Mouse (Mus musculus): ENCODE measurements at regions not wholly inside any gene's neighbourhood (a gene's known extent, or its start where the extent isn't known, plus 50 kb on each side); places are given as distances from the start of the nearest gene placed in this dataset.

DNA sequence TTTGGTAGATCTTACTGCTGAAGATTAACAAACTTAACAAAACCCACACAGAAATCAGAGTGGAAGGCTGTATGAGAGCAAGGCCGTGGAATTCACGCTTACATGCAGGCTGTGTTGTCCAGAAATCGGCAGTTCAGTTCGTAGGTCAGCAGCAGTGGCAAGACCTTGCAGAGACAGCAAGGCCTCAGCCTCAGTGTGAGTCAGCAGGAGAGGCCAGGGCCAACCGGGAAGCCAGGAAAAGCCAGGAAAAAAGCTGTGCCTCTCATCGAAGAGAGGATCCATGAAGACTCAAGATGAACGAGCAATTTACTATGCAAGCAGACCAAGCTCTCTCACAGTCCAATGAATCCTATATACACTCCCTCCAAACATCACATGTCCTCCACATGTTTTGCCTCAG is 103.4 kb upstream of the 1700021F07Rik start:
- no peak for DNase-seq (ENCODE audit: low read depth, low spot score)

DNA sequence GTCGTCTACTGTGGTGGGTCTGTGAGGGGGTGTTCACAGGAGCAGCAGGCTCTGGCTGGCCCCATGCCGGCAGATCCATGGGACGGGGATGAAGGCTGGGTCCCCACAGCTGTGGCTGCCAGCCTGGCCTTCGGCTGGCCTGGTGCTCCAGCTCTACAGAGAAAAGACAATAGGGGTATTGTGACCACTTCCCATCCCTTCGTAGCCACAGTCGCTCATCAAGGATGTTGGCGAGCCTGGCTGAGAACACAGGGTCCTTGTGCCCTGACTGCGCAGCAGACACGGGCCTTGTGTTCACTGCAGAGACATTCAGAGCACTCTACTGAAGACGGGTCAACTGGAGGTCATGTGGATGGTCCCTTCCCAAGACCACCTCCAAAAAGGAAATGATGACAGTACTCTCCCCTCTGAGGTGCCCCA is 102.4 kb upstream of the 1700021F07Rik start:
- peak; percentile 44 for DNase-seq (ENCODE audit: low read depth, low spot score)

DNA sequence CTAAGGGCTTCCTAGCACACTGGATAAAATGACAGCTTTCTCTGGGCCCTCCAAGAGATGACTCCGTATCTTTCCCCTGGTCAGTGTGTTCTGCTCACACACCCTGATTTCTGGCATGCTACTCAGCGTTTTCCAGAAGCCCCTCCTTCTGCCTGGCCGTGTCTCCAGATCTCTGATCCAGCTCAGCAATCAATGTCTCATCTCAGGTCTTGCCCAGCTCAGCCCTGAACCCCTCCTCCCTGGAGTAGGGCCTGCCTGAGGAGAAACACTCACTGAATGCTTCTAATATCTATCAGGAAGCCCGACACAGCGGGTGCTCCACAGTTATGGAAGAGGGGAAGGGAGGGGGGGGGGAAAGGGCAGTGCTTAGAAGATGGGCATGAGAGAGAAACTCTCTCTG is 101.9 kb upstream of the 1700021F07Rik start:
- DNase-seq (ENCODE audit: low read depth, low spot score): no peak

DNA sequence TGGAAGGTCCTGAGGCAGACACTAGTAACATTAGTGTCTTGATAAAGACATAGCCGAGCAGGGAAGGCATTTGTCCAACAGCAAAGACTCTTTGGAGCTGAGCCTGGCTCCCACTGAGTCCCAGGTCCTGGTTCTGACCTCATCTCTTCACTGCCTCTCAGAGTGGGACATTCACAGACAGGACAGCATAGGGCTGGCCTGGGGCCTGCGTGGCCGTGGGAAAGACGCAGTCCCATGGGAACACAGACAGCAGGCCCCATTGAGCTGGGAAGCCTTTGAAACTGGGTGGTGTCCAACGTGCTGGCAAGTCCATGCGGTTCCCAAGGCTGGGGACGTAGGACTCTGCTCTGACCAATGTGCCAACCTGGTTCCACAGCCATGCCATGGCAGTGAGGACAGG is 97.5 kb upstream of the 1700021F07Rik start:
- DNase-seq (ENCODE audit: low read depth, low spot score): no peak

DNA sequence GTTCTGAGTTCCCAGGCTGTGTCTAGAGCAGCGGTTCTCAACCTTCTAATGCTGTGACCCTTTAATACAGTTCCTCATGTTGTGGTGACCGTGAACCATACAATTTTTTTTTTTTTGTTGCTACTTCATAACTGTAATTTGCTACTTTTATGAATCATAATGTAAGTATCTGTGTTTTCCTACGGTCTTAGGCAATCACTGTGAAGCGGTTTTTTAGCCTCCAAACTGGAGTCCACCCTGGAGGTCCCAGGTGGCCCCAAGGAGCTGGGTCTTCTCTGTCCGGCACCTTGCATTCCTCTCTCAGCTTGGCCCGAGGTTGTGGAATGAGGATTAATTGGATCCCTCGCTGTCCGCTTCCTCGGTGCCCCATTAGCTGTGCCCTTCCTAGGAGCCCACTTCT is 96.6 kb upstream of the 1700021F07Rik start:
- DNase-seq (ENCODE audit: low read depth, low spot score): no peak

DNA sequence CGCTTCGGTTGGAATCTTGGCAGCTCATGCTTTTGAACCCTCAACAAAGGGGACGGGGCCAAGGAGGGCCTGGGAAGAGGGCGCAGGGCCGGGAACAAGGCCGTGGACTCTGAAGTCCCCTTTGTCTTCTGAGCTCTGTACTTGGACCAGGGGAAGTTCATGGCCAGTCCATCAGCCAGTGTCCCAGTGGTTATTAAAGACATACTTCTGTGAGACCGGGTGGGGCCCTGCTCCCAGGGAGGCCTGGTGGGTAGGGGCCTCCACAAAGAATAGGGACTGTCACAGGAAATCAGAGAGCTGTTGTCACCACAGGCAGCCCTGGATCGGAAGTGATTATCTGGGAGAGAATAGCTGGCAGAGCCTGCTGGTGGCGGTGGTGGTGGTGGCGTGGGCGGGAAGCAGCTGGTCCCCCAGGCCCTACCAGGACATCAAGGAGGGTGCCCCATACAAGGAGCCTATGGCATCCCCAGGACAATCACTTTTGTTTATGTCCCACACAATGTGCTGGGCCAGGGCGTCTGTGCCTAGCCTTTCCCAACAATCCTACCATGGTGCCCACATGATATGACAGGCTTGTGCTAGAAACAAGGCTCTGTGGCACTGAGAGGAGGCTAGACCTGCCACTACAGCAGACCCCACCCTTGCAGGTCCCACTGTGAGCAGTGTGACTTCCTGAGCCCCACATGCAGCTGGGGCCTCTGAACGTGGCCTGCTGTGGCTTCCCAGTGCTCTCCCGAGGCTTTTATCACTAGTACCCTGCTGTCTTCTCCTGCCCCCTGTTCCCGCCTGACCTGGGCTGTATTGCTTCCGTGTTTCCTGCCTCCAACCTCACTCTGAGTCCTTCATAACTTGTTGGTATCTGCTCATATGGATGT is 96.0 kb upstream of the 1700021F07Rik start:
- DNase-seq (ENCODE audit: low read depth, low spot score): no peak

DNA sequence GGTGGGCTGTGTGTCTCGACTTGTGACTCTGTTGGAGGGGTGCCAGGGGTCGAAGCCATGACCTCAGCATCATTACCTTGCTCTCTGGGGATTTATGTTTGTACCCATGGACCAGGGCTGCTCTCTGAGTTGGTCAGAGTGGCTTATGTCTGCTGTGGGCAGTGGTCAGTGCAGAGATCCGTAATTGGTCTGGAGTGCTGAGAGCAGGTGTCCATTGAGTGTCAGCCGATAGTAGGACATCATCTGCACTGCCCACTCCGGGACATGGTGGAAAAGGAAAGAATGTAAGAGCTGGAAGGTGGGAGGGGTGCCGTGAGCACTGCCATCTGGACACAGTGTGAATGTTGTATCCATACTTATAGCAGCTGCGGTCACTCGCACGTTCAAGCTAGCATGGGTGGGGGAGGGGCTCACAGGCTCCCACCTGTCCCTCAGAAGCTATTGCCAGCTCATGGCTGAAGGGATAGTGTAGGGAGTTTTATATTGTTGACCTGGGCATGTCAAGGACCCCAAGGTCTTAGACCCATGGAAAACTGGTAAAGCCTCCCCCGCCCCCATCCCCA is 94.4 kb upstream of the 1700021F07Rik start:
- no peak for DNase-seq (ENCODE audit: low read depth, low spot score)

GRCm38 (mm10) chr2:173431841-173432240 is 90.5 kb upstream of the 1700021F07Rik start:
- no peak for DNase-seq (ENCODE audit: low read depth, low spot score)

GRCm38 (mm10) chr2:173432258-173432657 is 90.1 kb upstream of the 1700021F07Rik start:
- no peak for DNase-seq (ENCODE audit: low read depth, low spot score)

DNA sequence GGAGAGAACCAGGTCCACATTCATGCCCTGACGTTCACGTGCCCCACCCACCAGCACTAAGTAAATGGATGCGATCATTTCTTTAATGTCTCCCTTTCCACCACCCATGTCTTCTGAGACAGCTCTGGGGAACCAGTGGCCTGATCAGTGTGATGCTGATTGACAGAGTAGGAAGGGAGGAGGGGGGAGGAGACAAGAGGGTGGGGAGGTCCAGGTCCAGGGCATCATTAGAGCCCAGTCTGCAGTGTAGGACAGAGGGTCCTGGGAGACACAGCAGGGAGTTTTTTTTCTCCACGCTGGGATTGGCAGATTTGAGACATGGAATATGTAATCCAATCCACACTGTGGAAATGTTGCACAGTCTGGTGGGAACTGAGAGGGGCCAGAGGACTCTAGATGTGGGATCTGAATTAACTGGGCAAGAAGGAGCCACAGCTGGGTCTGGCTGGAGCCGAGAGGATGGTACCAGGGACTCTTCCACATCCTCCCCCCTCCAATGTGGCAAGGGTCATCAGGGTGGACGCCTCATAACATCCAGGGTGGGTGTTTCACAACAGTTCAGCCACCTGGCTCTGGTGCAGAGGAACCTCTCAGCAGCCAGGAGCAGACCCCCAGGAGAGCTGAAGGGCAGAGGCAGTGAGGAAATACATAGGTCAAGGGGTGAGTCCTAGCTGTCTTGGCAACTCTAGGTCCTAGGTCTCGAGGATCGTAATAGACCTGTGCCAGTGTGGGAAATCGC is 89.3 kb upstream of the 1700021F07Rik start:
- no peak for DNase-seq (ENCODE audit: low read depth, low spot score)

DNA sequence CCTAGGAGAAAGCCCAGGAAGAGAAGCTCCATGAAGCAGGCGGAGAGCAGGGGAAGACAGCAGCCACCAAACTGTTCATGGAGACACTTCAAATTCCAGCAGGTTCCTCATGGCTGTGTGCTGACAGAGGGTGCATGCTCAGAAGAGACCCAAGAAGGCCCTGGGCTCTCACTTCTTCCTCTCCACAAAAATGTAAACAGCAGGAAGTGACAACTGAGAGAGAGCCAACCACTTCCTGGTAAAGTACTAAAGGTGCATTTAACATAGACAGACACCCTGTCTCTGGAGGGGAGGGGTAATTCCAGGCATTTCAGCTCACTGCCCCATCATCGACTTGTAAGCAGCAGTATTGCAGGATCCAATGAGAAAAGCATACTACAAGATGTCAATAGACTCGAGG is 85.8 kb upstream of the 1700021F07Rik start:
- DNase-seq (ENCODE audit: low read depth, low spot score): no peak

DNA sequence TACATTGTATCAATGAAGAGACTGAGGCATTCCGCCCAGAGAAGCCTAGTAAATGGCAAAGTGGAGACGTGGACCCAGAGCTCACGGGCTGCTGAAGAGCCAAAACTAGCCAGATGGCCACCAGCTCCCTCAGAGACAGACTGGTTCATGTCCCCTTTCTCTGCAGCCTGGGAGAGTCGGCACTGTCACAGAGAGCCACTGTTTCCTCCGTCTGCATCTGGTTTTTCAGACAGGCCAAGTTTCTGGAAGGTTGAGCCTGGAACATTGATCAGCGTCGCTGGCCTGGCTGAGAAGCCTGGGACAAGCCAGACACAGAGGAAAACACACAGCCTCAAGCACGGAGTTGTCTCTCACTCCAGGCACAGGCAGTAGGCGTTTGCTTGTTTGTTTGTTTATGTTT is 83.4 kb upstream of the 1700021F07Rik start:
- no peak for DNase-seq (ENCODE audit: low read depth, low spot score)

GRCm38 (mm10) chr2:173442056-173442455 is 80.3 kb upstream of the 1700021F07Rik start:
- no peak for DNase-seq (ENCODE audit: low read depth, low spot score)

DNA sequence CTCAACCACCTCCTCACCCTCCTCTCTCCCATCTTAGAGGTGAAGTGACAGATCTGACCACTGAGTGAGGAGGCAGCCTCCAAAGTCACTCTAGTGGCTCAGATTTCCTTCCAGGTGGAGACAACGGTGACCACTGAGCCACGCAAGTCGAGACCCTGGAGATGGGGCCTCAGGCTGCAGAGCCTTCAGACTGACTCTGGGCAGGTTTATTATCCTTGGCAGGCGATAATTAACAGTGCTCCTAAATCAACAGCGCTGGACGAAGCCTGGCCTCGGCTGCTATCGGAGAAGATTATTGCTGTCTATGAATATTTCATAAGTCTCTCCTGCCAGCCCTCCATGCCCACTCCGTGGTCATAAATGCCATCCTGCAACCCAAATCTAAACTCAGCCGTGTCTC is 79.1 kb upstream of the 1700021F07Rik start:
- no peak for DNase-seq (ENCODE audit: low read depth, low spot score)

GRCm38 (mm10) chr2:173444386-173444785 is 78.0 kb upstream of the 1700021F07Rik start:
- DNase-seq (ENCODE audit: low read depth, low spot score): no peak

- no peak for DNase-seq (ENCODE audit: low read depth, low spot score)
These were observed 77.3 kb upstream of the 1700021F07Rik start for GRCm38 (mm10) chr2:173445039-173445438.

- DNase-seq (ENCODE audit: low read depth, low spot score): no peak
These were observed 73.7 kb upstream of the 1700021F07Rik start for GRCm38 (mm10) chr2:173448546-173449187.

DNA sequence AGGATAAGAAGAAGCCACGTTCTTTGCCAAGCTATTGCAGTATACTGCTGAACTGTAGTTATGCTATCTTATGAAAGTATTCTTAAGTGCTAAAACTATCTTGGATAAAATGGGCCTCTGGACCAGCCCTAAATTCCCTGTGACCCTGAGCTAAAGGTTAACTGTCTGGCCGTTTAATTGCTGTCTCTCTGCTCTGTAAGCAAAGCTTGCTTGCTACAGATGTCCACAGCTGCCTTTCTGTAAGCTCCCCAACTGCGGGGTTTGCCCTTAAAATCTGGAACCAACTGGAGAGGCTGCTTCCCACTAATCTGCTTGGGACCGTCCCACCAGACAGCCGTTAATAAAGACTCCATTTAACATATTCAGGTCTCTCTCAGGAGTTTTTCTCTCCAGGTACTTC is 73.2 kb upstream of the 1700021F07Rik start:
- DNase-seq (ENCODE audit: low read depth, low spot score): no peak

GRCm38 (mm10) chr2:173451993-173452481 is 70.3 kb upstream of the 1700021F07Rik start:
- DNase-seq (ENCODE audit: low read depth, low spot score): no peak

GRCm38 (mm10) chr2:173452800-173453199 is 69.6 kb upstream of the 1700021F07Rik start:
- DNase-seq (ENCODE audit: low read depth, low spot score): no peak

DNA sequence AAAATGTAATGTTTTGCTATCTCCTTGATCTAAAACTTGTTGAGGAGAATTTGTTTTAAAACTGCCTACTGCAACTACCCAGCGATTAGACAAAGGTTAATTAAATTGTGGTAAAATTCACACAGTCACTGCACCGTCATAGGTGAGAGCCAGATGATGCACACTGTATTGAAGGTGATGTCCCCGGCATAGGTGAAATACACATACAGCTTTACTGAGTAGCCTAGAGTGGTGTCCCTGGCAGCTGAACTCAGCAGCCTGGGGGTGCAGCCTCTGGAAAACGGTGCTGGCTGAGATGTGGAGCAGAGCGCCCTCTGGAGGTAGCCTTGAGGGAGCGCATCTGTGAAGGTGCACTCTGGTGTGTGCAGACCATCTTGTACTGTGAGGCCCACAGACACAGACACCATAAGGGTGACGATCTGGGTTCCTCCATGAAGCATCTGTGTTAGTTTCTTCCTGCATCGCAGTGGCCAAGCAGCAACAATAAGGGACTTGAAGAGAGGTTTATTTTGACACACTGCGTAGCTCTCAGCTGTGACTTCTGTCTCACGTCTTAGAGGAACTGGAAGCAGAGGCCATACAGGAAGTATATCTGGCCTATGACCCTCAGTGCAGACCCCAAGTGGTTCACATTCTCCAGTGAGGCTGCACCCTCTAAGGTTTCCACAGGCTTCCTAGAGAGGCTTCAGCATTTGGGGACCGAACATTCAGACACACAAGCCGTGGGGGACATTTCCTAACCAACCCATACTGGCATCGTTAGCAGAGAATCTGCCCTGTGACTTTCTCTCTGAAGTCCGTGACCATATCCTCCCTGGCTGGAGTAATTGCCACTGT is 68.6 kb upstream of the 1700021F07Rik start:
- no peak for DNase-seq (ENCODE audit: low read depth, low spot score)
